Mouse (Mus musculus): ENCODE measurements around the gene Stat6.

DNA sequence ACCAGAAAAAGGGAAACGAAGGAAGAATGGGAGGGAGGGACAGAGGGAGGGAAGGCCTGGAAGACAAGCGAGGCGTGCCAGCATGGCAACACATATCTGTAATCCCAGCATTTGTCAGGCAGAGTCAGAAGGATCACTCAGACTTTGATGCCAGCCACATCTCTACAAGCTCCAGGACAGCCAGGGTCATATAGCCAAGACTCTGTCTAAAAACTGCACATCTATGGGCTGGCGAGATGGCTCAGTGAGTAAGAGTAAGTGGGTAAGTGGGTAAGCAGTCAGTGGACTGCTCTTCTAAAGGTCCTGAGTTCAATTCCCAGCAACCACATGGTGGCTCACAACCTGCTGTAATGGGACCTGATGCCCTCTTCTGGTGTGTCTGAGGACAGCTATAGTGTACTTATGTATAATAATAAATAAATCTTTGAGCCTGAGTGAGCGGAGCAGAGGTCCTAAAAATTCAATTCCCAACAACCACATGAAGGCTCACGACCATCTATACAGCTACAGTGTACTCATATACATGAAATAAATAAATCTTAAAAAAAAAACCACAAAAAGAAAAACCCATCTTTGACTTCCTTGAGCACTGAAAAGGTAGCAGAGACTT lies 31.4 kb downstream of the Stat6 start:
- TF ChIP-seq CTCF (IDR thresholded peaks at IDR 0.05; ENCODE audit: low read depth) (no peak), EP300 (IDR thresholded peaks at IDR 0.05; ENCODE audit: low read depth) (no peak)

Measured in liver, postnatal 0 days (tissue).